Mouse (Mus musculus): ENCODE results near the gene Igfbp5.

- no peak for TF ChIP-seq GATA1 (IDR thresholded peaks at IDR 0.05; ENCODE audit: low read length)
- no peak for TF ChIP-seq TAL1 (IDR thresholded peaks at IDR 0.05; ENCODE audit: low read length)
Observed at GRCm38 (mm10) chr1:72895821-72896220, 21.1 kb upstream of the Igfbp5 start.
